24 mouse cellular contexts compared by ENCODE assay signal in genomic region chr10:44508649-44509048, GRCm38 (mm10).
"Had no signal": no experiment of that assay in that cellular context is flagged by ENCODE, and none has a peak within 500 bp of the region (broad histone marks: within the 10 kb centered on the region; RNA-seq: fewer than 3 reads in every experiment).

No protein-coding gene starts in this region.

- H3K9ac ChIP-seq: forebrain, postnatal 0 days; heart, embryonic 13.5 days; heart, embryonic 15.5 days; hindbrain, embryonic 13.5 days; hindbrain, embryonic 15.5 days; kidney, embryonic 15.5 days; limb, embryonic 13.5 days; limb, embryonic 15.5 days had no signal

- H3K27ac ChIP-seq: heart, embryonic 13.5 days; heart, embryonic 15.5 days; hindbrain, embryonic 13.5 days; hindbrain, embryonic 15.5 days; hindbrain, postnatal 0 days; kidney, embryonic 15.5 days; kidney, postnatal 0 days; limb, embryonic 13.5 days; limb, embryonic 15.5 days had no signal

- H3K4me3 ChIP-seq: heart, embryonic 13.5 days; heart, embryonic 15.5 days; hindbrain, embryonic 13.5 days; hindbrain, embryonic 15.5 days; kidney, embryonic 15.5 days; limb, embryonic 13.5 days; limb, embryonic 15.5 days had no signal

- ATAC-seq: forebrain, postnatal 0 days; hindbrain, postnatal 0 days had no signal

- H3K4me1 ChIP-seq: heart, embryonic 13.5 days; heart, embryonic 15.5 days; hindbrain, embryonic 13.5 days; hindbrain, embryonic 15.5 days; kidney, embryonic 15.5 days; limb, embryonic 15.5 days had no signal

- H3K27me3 ChIP-seq: hindbrain, embryonic 13.5 days; hindbrain, embryonic 15.5 days; limb, embryonic 13.5 days; limb, embryonic 15.5 days had no signal

- H3K36me3 ChIP-seq: heart, embryonic 13.5 days; heart, embryonic 15.5 days; hindbrain, embryonic 13.5 days; hindbrain, embryonic 15.5 days; kidney, embryonic 15.5 days; limb, embryonic 13.5 days; limb, embryonic 15.5 days had no signal

- H3K4me2 ChIP-seq: heart, embryonic 11.5 days; heart, embryonic 13.5 days; heart, embryonic 15.5 days; hindbrain, embryonic 13.5 days; hindbrain, embryonic 15.5 days; kidney, embryonic 15.5 days; limb, embryonic 13.5 days; limb, embryonic 15.5 days had no signal

- H3K9me3 ChIP-seq: heart, embryonic 13.5 days; heart, embryonic 15.5 days; hindbrain, embryonic 13.5 days; hindbrain, embryonic 15.5 days; kidney, embryonic 15.5 days; limb, embryonic 13.5 days; limb, embryonic 15.5 days had no signal

- DNase-seq: forebrain, postnatal 0 days; gastrocnemius, postnatal 14 days; gastrocnemius, postnatal 36 days; heart, adult 18-20 months; heart, postnatal 14 days; heart, postnatal 36 days; kidney, adult 11 months; kidney, adult 2 months; kidney, adult 9 months; kidney, postnatal 14 days; kidney, postnatal 36 days; layer of hippocampus, adult 9-11 months; layer of hippocampus, postnatal 36 days; left cerebral cortex, postnatal 4 days had no signal
